Mouse (Mus musculus): Measurements from ENCODE around the gene Atp11c. TPM values are rescaled to one million over a fixed set of nuclear protein-coding genes. Genes with fewer than 3 reads are reported as not detected.

The Atp11c gene
- polyA plus RNA-seq, 1 experiment from 2014 or later, result 14.7 TPM

DNA sequence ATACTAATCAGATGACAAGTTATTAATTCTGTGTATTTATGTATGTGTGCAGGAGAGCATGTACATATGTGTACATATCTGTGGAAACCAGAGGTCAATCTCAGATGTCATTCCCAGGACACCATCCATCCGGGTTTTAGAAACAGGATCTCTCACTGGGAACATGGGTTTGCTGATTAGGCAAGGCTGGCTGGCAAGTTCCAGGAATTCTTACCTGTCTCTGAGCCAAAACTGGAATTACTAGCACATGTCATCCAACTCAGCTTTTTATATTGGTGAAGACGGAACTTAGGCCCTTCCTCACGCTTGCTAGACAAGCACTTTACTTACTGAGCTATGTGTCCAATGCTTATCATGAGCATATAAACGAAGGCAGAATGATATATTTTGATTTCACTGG, 247.5 kb downstream of the Atp11c start:
- no peak overlapping the region for H3K9ac ChIP-seq (ENCODE audit: low read length)
- H3K27me3 ChIP-seq (replicated peaks; ENCODE audit: control insufficient read depth, insufficient read depth, low read length), result no peaks in the 10 kb centered on the region
- no peaks in the 10 kb centered on the region for H3K4me1 ChIP-seq (ENCODE audit: control insufficient read depth, insufficient read depth, low read length)
- no peaks in the 10 kb centered on the region for H3K36me3 ChIP-seq (ENCODE audit: control insufficient read depth, insufficient read depth, low read length)
- no peak overlapping the region for H3K27ac ChIP-seq (ENCODE audit: low read depth, low read length)
- ATAC-seq (no peak), DNase-seq (ENCODE audit: low spot score) (no peak)
- 82% methylated on average over 4 of the region's 4 CpGs for WGBS
- no peak overlapping the region for H3K4me3 ChIP-seq (ENCODE audit: low read depth, low read length)
- H3K4me2 ChIP-seq (ENCODE audit: low read length), result no peak overlapping the region
- H3K9me3 ChIP-seq (replicated peaks; ENCODE audit: control insufficient read depth, low read length), result no peaks in the 10 kb centered on the region

DNA sequence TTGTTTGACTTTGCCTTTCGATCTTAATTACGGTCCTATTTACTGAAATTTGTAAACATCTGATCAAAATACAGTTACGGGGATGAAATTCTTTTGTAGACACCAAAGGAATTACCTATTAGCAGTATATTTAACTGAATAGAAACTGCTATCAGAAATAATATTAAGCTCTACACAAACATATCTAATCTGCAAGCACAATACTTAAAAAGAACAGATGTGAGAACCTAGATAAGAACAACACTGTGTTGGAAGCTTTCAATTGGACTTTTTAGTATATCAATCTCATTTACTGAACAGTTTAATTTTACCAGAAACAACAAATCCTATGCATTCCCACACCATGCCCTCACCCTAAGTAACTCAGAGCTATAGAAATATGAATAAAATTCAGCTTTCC, 262.8 kb downstream of the Atp11c start:
- Histone ChIP-seq H3K27ac (ENCODE audit: low read depth, low read length) (no peak overlapping the region), H3K4me2 (ENCODE audit: low read length) (no peak overlapping the region), H3K27me3 (replicated peaks; ENCODE audit: control insufficient read depth, insufficient read depth, low read length) (no peaks in the 10 kb centered on the region), H3K9ac (ENCODE audit: low read length) (no peak overlapping the region), H3K36me3 (ENCODE audit: control insufficient read depth, insufficient read depth, low read length) (no peaks in the 10 kb centered on the region), H3K4me3 (ENCODE audit: low read depth, low read length) (no peak overlapping the region), H3K9me3 (replicated peaks; ENCODE audit: control insufficient read depth, low read length) (no peaks in the 10 kb centered on the region), H3K4me1 (ENCODE audit: control insufficient read depth, insufficient read depth, low read length) (no peaks in the 10 kb centered on the region)
- no peak for DNase-seq (ENCODE audit: low spot score)
- ATAC-seq, result no peak
- 94% methylated on average over 3 of the region's 3 CpGs for WGBS

DNA sequence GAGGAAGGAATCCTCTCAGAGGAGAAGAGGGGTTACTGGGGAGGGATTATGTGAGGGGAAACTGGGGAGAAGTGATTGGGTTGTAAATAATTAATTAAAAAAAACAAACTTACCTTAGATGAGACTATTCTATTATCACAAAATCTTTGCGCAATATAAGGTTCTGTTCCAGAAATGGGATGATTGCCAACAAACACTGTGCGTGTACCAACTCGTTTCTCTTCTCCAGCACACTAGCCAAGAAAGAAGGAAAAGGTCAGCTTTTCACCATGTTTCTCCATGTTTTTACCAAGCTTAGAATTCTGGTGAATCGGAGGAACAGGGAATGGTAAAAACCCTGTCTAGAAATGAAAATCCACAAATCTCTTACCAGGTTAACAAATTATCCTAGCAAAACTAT, 271.2 kb downstream of the Atp11c start:
- no peaks in the 10 kb centered on the region for H3K9me3 ChIP-seq (replicated peaks; ENCODE audit: control insufficient read depth, low read length)
- no peaks in the 10 kb centered on the region for H3K36me3 ChIP-seq (ENCODE audit: control insufficient read depth, insufficient read depth, low read length)
- H3K27me3 ChIP-seq (replicated peaks; ENCODE audit: control insufficient read depth, insufficient read depth, low read length), result no peaks in the 10 kb centered on the region
- H3K4me1 ChIP-seq (ENCODE audit: control insufficient read depth, insufficient read depth, low read length), result no peaks in the 10 kb centered on the region
- no peak overlapping the region for H3K4me3 ChIP-seq (ENCODE audit: low read depth, low read length)
- no peak for ATAC-seq
- no peak overlapping the region for H3K27ac ChIP-seq (ENCODE audit: low read depth, low read length)
- no peak overlapping the region for H3K4me2 ChIP-seq (ENCODE audit: low read length)
- H3K9ac ChIP-seq (ENCODE audit: low read length), result no peak overlapping the region
- no peak for DNase-seq (ENCODE audit: low spot score)
- 86% methylated on average over 4 of the region's 4 CpGs for WGBS

DNA sequence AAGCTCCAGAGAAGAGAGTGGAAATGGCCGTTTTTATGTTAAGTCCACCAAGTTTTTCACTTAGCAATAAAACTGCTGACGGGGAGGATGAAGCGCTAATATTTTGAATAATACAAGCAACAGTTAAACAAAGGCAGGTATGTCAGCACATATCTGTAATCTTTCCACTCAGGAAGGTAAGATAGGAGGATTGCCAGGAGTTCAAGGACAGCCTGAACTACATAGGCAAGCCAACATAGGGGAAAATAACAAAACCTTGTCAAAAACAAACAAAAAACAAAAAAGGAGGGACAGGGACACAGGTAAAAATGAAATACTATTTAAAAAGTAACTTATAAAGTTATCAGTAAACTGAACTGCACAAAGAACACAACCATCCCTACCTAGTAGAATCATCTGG, 274.8 kb downstream of the Atp11c start:
- H3K9me3 ChIP-seq (replicated peaks; ENCODE audit: control insufficient read depth, low read length), result no peaks in the 10 kb centered on the region
- no peak for DNase-seq (ENCODE audit: low spot score)
- no peak overlapping the region for H3K4me3 ChIP-seq (ENCODE audit: low read depth, low read length)
- H3K4me2 ChIP-seq (ENCODE audit: low read length), result no peak overlapping the region
- H3K9ac ChIP-seq (ENCODE audit: low read length), result no peak overlapping the region
- WGBS, result 83% methylated on average over 3 of the region's 3 CpGs
- H3K27ac ChIP-seq (ENCODE audit: low read depth, low read length), result no peak overlapping the region
- no peaks in the 10 kb centered on the region for H3K4me1 ChIP-seq (ENCODE audit: control insufficient read depth, insufficient read depth, low read length)
- ATAC-seq, result no peak
- no peaks in the 10 kb centered on the region for H3K36me3 ChIP-seq (ENCODE audit: control insufficient read depth, insufficient read depth, low read length)
- H3K27me3 ChIP-seq (replicated peaks; ENCODE audit: control insufficient read depth, insufficient read depth, low read length), result no peaks in the 10 kb centered on the region

DNA sequence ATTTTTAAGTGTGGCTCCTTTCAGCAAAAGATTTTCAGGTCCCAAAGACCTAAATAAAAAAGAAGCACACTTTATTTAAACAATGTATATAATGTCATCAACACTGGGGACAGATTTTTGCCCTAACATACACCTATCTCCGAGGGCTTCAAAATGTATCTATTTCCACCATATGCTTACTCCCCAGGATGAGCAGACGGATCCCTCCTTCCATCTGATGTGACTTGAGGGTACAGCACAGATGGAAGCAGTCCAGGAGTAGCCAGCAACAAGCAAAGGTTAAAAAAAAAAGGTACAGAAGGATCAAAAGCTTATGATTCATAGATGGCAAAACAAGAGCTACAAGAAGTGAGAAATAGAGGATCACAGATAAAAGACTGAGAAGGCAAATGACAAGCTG, 300.2 kb downstream of the Atp11c start:
- 73% methylated on average over 2 of the region's 2 CpGs for WGBS
- no peaks in the 10 kb centered on the region for H3K9me3 ChIP-seq (replicated peaks; ENCODE audit: control insufficient read depth, low read length)
- no peaks in the 10 kb centered on the region for H3K36me3 ChIP-seq (ENCODE audit: control insufficient read depth, insufficient read depth, low read length)
- ATAC-seq (no peak), DNase-seq (ENCODE audit: low spot score) (no peak)
- H3K27ac ChIP-seq (ENCODE audit: low read depth, low read length), result no peak overlapping the region
- H3K9ac ChIP-seq (ENCODE audit: low read length), result no peak overlapping the region
- no peaks in the 10 kb centered on the region for H3K4me1 ChIP-seq (ENCODE audit: control insufficient read depth, insufficient read depth, low read length)
- no peak overlapping the region for H3K4me2 ChIP-seq (ENCODE audit: low read length)
- no peaks in the 10 kb centered on the region for H3K27me3 ChIP-seq (replicated peaks; ENCODE audit: control insufficient read depth, insufficient read depth, low read length)
- H3K4me3 ChIP-seq (ENCODE audit: low read depth, low read length), result no peak overlapping the region

DNA sequence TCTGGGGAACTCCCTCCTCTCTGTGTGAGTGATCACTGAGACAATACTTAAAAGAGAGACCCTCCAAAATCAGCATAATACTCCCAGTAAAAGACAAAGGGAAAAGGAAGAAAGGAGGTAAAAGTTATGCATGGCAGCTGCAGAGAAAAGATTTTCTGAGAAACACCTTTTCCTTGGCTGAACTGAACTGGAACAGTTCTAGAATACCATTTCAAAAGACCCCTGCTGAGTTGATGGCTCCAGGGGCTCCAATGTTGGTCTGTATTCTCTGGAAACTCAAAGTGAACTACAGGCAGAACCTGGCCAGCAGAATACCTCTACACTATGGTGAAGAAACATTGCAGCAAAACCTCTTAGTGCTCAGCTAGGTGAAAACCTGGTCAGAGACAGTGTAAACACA, 337.2 kb downstream of the Atp11c start:
- no peak overlapping the region for H3K4me3 ChIP-seq (ENCODE audit: low read depth, low read length)
- no peak overlapping the region for H3K27ac ChIP-seq (ENCODE audit: low read depth, low read length)
- no peak overlapping the region for H3K9ac ChIP-seq (ENCODE audit: low read length)
- no peak for ATAC-seq
- H3K4me1 ChIP-seq (ENCODE audit: control insufficient read depth, insufficient read depth, low read length), result no peaks in the 10 kb centered on the region
- DNase-seq (ENCODE audit: low spot score), result no peak
- H3K27me3 ChIP-seq (replicated peaks; ENCODE audit: control insufficient read depth, insufficient read depth, low read length), result no peaks in the 10 kb centered on the region
- no peaks in the 10 kb centered on the region for H3K36me3 ChIP-seq (ENCODE audit: control insufficient read depth, insufficient read depth, low read length)
- no peak overlapping the region for H3K4me2 ChIP-seq (ENCODE audit: low read length)
- H3K9me3 ChIP-seq (replicated peaks; ENCODE audit: control insufficient read depth, low read length), result no peaks in the 10 kb centered on the region

DNA sequence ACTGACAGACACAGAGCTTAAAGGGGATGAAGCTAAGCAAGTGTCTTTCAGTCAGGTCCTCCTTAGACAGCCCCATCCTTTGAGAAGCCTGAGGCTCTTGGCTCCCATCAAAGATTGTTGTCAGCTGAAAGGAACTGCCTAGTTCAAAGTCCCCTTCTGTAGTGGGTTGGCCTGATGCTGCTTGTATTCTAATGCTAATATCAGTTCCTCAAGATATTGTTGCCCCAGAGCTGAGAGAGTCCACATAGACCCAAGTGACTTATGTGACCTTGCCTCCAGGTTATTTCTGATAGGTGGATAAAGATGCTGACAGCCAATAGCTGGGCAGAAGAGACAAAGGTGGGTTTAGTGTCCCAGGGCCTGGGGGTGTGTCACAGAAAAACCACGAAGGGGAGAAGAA, 404.8 kb downstream of the Atp11c start:
- DNase-seq (ENCODE audit: low spot score) (no peak), ATAC-seq (no peak)
- H3K27ac ChIP-seq (ENCODE audit: low read depth, low read length), result no peak overlapping the region
- no peaks in the 10 kb centered on the region for H3K4me1 ChIP-seq (ENCODE audit: control insufficient read depth, insufficient read depth, low read length)
- no peaks in the 10 kb centered on the region for H3K27me3 ChIP-seq (replicated peaks; ENCODE audit: control insufficient read depth, insufficient read depth, low read length)
- H3K9ac ChIP-seq (ENCODE audit: low read length), result no peak overlapping the region
- H3K9me3 ChIP-seq (replicated peaks; ENCODE audit: control insufficient read depth, low read length), result no peaks in the 10 kb centered on the region
- no peaks in the 10 kb centered on the region for H3K36me3 ChIP-seq (ENCODE audit: control insufficient read depth, insufficient read depth, low read length)
- no peak overlapping the region for H3K4me2 ChIP-seq (ENCODE audit: low read length)
- H3K4me3 ChIP-seq (ENCODE audit: low read depth, low read length), result no peak overlapping the region
- WGBS, result 33% methylated on average over 1 of the region's 1 CpGs

DNA sequence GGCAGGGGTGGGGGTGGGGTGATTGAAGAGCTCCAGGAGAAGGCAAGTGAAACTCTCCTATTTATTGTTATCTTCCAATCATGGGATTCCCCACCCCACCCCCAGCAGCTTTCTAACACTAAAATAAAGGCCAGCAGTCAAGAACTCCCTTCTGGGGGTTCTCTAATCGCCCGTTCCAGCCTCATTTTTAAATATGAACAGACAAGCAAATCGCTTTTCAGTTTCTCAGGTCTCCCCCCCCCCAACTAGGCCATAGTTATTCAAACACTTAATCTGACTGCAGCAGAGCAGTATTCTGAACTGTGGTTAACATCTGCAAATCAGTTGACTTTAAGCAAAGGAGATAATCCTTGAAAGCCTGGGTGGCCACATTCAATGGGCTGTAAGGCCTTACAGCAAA, 409.9 kb downstream of the Atp11c start:
- no peaks in the 10 kb centered on the region for H3K27me3 ChIP-seq (replicated peaks; ENCODE audit: control insufficient read depth, insufficient read depth, low read length)
- H3K4me3 ChIP-seq (ENCODE audit: low read depth, low read length), result no peak overlapping the region
- H3K36me3 ChIP-seq (ENCODE audit: control insufficient read depth, insufficient read depth, low read length), result no peaks in the 10 kb centered on the region
- H3K4me2 ChIP-seq (ENCODE audit: low read length), result no peak overlapping the region
- H3K9ac ChIP-seq (ENCODE audit: low read length), result no peak overlapping the region
- no peaks in the 10 kb centered on the region for H3K4me1 ChIP-seq (ENCODE audit: control insufficient read depth, insufficient read depth, low read length)
- H3K27ac ChIP-seq (ENCODE audit: low read depth, low read length), result no peak overlapping the region
- 43% methylated on average over 3 of the region's 3 CpGs for WGBS
- DNase-seq (ENCODE audit: low spot score) (no peak), ATAC-seq (no peak)
- H3K9me3 ChIP-seq (replicated peaks; ENCODE audit: control insufficient read depth, low read length), result no peaks in the 10 kb centered on the region

DNA sequence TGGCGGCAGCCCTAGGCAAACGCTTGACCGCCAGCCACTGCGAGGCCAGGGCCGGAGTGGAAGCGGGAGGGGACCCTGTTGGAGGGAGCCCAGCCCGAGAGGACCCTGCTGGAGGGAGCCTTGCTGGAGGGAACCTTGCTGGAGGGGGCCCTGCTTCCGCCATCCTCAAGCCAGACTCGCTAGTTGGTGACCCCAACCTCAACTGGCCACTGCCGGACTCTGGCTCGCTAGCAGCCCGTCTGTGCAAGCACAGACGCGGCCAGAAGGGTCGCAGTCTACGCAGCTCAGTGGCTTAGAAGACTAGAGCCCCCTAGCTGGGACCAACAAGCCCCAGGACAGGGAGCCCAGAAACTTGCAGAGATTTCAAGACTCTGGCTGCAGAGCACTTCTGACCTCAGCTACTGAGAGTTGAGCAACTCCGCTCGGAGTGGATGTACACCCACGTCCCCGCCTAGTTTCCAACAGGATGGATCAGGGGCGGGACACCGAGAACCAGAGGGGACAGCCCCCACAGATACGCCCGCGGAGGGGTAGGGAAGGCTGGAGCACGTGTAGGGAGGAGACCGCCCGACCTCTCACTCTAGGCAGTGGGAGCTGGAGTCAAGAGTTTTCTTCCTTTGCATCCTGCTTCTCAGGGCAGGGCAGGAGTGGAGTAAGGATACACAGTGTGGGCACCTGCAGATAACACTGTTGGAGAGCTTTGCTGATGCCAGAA, 413.6 kb downstream of the Atp11c start, which contains the start of gene Mcf2:
Gene Mcf2, minus strand, starts transcription at position 346 of the 715 bp plus-strand sequence.
- Histone ChIP-seq H3K36me3 (ENCODE audit: control insufficient read depth, insufficient read depth, low read length) (no peaks in the 10 kb centered on the region), H3K4me3 (ENCODE audit: low read depth, low read length) (peak within 1 kb of the TSS; percentile 39), H3K4me2 (ENCODE audit: low read length) (peak within 1 kb of the TSS; percentile 68), H3K9me3 (replicated peaks; ENCODE audit: control insufficient read depth, low read length) (no peaks in the 10 kb centered on the region), H3K4me1 (ENCODE audit: control insufficient read depth, insufficient read depth, low read length) (no peaks in the 10 kb centered on the region), H3K27me3 (replicated peaks; ENCODE audit: control insufficient read depth, insufficient read depth, low read length) (no peaks in the 10 kb centered on the region), H3K27ac (ENCODE audit: low read depth, low read length) (no peak within 1 kb of the TSS), H3K9ac (ENCODE audit: low read length) (peak within 1 kb of the TSS; percentile 43; the same call in 1 of the 2 replicates)
- WGBS, result 26% methylated on average over 28 of the region's 28 CpGs
- peak; percentile 67; the same call in 1 of the 2 replicates for ATAC-seq
- peak; percentile 15 for DNase-seq (ENCODE audit: low spot score)
